Mouse (Mus musculus) urinary bladder, postnatal 14 days (tissue): ENCODE data around the gene Nfic.

ENCODE experiments used
- DNase-seq: peaks from one replicate; pipeline ENCODE4 v3.0.0; 2021; ENCODE audit warnings: low spot score

The Nfic gene

DNA sequence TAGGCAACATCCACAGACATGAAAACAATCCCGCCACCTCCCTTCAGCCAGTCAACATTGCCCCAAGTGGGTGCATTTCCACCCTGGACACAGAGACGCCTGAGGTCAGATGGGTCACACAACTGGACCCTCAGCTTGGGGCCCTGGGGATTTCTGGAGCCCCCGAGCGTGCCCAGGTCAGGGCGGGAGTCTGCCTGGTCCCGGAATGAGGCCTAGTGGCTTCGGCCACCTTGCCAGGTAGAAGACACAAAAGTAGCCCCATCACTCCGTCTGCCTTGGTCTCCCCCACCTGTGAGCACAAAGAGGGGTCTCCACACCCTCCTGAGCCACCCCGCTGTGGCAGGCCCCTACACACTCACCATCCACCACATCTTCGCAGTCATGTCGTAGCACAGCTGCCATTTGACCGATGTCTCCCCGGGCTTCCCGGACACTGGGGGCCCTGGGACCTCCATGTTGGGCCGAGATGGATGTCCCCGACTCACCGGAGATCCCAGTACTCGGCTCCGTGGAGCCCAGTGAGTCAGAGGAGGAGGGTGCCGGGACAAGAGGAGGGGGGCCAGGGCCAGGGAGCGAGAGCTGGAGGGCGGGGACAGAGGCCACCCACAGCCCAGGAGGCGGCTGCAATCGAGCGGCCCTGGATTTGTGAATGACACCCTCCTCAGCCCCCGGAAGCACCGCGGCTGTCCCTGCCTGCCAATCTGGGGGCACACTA, at the start of gene Nfic:
Gene Nfic (minus strand): TSS at position 455 of the 715 bp plus-strand sequence.
- no peak for DNase-seq

DNA sequence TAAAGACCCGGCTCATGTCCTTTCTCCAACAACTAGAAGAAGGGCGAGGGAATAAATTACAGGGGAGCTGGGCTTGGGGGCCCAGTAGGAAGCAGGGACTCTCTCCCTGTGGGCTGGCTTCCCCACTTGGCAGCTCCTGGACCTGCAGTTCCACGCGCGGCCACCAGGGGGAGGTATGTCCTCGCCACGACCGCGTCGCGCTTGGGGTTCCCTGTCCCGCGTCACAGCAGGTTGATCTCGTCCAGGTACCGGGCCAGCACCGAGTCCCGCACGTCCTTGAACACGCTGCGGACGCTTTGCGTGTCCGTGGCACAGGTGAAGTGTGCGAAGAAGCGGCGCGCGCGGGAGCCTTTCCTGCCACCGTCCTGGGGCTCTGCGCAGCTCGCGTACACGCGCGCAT, 47.2 kb upstream of the Nfic start:
- peak; percentile 90 for DNase-seq

DNA sequence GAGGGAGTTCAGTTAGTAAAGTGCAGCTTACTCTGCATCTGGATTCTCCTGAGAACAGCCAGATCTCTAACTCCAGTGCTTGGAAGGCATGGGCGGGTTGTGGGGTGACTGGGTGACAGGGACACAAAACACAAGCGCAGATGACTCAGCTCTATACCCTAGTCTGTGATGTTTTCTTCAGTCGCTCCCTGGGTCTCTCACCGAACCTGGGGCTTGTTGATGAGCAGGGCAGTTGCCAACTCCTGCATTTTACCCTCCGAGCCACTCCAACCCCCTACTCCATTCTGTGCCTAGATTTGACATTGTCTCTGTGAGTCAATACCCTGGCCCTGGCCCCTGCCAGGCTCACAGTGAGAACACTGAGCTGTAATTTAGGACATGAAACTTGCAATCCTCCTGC, 46.4 kb upstream of the Nfic start:
- DNase-seq: no peak

DNA sequence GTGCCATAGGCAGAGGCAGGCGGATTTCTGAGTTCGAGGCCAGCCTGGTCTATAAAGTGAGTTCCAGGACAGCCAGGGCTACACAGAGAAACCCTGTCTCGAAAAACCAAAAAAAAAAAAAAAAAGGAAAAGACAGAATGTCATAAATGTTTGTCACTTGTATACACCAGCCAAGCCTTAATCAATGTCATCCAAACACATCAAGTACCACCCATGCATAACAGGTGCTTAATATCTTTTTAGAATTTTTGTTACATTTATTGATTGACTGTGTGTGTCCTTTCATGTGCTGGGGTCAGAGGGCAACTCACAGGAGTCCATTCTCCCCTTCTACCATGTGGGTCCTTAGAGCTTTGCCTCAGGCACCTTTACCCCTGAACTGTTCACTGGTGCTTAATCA, 44.6 kb upstream of the Nfic start, which contains the start of gene S1pr4:
Gene S1pr4 (minus strand): TSS at position 101 of the 400 bp plus-strand sequence.
- DNase-seq: no peak

DNA sequence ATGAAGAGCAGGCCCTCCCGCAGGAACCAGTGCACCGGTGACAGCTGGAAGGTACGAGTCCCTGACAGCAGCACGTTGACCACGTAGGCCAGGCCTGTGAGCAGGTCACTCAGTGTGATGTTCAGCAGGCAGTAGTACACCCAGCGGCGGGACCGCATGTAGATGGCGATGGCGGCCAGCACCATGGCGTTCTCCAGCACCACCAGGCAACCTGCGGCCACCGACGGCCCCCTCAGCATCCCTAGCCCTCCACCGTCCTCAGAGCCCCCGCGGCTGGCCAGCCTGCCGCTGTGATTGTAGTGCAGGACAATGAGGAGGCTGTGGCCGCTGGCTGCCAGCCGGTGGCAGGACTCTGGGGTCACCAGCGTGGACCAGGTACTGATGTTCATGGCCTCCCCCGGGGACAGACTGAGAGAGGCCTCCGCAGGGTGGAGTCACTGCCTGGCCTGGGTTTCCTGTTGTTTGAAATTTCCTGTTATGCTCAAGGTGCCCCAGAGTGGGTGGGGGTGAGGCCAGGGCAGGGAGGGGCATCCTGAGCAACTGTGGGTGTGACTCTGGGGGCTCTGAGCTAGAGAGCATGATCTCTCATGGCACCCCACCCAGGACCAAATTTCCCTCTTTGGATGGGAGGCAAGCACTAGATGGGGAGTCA, 43.9 kb upstream of the Nfic start:
- DNase-seq: no peak

DNA sequence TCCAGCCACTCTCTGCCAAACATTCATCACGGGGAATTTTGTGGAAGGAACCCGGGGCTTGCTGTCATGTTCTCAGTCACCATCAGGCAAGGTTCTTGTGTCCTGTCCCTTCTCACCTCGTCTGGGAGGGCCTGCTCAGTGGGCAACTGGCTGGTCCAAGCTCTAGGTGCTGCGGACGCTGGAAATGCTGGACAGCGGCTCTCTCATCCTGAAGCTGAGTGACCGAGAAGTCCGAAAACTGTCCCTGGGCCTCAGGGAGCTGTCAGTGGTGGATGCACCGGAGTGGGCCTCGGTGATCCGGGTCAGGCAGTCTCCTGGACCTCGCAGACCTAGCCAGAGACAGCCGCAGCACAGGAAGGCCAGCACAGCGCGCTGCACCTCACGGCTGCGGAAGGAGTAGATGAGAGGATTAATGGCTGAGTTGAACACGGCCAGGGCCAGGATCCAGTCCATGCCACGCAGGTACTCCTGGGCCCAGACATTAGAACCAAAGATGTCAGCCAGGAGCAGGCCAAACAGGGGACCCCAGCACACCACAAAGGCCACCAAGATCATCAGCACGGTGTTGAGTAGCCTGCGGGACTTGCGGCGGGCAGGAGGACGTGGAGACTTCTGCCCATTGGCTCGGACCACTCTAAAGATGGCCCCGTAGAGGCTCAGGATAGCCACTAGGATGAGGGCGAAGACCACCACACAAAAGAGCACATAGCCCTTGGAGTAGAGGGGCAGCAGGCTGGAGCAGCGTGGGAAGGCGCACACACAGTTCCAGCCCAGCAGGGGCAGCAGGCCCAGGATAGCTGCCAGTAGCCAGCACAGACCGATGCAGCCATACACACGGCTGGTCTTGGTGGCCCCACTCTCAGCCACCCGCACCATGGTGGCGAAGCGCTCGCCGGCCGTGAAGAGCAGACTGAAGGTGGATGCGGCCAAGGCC, 43.1 kb upstream of the Nfic start:
- no peak for DNase-seq

DNA sequence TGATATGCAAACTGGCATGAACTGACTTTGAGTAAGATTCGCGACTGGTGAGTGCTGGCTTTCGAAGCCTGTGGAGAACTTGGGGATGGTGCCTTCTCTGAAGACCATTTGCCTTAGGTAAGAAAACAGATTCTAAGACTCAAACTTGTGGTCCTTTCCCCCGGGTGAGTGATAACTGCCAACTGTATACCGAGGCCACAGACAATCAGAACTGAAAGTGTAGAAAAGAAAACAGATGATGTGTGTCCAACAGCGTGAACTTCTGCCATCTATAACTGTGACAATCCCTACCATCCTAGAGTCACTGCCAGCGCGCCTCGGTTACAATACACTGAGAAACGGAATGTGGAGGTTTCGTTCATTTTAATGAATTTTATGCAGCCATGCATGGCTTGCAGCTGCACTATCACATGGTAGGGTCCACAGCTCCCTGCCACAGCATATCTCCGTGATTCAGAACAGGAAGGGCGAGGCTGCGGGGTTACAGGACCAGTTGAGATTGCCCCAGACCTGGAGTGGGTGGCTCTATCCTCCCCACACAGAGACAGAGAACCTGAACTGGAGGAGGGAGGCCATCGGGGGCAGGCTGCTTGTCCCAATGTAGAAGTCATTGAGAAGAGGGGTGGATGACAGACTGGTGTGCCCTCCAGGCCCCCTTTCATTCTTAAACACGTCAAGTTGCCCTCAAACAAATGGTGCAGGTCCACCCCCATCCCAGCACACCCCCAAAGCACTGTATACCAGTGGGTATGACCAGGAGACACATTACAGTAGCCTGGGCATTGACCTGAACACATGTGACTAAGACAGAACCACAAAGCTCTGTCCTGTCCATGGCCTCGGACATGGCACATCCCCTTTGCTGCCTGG, 42.2 kb upstream of the Nfic start:
- DNase-seq: no peak

DNA sequence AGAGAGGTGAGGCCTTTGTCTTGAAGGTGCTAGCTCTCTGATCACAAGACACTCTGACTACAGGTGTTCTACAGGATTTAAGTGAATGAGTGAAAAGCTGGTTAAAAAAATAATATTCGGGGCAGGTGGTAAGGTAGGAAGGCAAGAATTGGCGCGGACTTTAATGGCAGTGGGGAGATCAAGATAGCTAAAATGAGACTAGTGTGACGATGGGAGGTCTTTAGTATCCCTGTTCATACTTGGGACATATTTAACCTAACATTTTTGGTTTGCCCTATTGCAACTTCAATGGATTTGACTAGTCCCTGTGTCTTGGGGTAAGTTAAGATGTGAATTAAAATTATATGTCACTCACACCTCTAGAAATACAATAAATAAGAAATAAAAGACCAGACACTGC, 41.5 kb upstream of the Nfic start:
- no peak for DNase-seq

DNA sequence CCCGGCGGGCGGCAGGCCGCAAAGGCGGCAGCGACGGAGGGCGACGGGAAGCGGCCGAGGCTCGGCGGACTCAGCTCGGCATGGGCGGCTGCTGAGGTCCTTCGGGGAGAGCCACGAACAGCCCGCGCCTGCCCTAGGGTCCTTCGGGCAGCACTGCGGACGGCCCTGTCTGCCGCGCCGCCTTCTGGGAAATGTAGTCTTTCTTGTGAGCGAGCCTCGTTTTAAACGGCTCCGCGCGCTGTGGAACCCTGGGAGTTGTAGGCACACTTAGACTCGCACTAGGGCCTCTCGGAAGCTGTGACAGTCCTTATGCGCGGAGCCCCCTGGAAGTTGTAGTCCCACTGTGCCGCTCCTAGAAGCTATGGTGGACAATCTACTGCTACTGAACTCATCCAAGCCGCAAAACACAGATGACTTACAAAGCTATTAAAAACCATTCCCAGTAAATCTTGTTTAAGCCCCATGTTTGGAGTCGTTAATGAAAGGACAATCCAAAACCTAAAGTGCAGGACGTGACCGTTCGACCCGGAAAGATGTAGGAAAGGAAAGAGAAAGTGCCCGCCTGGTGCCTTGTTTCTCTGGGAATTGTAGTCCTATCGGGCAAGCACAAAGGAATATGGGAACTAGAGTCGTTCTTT, 40.9 kb upstream of the Nfic start, which contains the start of gene Ncln:
Gene Ncln (minus strand): TSS at position 129 of the 638 bp plus-strand sequence.
- DNase-seq: peak; percentile 99

DNA sequence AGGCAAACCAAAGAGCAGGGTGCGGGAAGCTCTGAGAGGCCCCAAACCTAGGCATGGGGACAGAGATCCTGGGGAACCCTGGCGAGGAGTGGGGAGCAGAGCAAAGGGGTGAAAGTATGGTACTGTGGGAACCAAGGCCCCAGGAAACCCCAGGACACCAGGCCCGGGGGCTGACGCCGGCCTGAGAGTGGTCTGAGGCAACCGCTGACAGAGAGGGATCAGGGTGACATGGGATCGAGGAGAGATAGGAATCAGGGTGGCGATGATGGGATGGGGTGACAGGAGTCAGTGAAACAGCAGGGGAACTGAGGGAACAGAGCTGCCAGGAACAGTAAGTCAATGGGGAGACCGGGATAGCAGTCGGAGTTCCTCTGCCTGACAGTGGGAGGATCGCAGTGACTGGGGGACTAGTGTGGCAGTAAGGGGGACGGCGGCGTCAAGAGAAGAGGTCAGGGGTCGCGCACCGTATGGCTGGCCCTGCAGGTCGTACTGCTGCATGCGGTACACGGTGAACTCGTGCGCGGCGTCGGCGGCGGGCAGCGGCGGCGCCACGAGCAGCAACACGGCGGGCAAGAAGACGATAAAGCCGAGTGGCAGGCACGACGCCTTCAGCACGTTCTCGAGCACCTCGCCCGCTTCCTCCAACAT, 40.3 kb upstream of the Nfic start:
- no peak for DNase-seq

DNA sequence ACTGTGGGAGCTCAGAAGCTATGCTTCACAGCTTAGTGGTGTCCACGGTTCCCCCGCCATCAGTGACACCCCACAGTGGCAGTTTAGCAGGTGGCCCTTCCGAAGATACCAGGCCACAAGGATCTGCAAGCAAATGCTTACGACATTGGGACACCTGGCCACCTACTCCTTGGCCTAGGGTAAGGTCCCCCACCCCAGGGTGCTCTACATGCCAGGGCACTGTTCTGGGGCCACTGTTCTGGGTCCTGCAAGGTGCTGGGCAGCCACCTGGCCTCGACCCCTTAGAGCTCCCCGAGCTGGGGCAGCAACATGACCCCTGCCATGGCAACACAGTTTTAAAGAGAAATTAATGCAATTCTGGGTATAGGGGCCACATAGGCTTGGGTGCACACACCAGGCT, 39.7 kb upstream of the Nfic start:
- no peak for DNase-seq

DNA sequence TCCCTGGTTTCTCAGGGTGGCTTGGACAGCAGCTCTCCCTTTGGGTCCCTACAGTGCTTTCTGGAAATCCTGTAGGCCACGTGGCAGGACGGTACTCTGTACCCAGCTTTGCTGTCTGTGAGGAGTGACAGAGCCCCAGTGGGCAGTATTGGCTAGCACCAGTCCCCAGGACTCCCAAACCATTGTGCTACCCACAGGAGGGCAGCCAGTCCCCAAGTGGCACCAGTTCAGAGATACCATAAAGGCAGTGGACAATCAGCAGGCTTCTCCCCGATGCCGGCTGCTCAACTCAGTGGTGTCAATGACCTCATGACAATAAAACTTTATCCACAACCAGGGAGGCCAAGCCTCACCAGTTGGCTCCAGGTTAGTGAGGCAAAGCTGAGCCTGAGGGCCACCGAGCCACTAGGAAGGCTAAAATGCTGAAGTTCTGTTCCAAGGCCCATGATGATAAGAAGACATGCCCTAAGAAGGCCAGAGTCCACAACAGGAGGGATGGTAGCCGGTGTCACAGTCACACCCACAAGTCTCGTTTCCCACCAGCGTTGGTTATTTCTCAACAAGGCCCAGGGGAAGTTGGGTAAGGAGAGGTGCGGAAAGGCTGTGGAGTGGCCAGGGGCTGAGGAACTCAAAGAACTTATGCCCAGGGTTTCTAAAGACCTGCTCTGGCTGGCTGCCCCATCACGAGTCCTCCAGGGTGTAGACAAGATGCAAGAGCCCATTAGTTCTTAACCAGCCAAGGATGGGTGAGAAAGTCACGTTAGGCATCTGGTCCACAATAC, 39.0 kb upstream of the Nfic start:
- DNase-seq: no peak

DNA sequence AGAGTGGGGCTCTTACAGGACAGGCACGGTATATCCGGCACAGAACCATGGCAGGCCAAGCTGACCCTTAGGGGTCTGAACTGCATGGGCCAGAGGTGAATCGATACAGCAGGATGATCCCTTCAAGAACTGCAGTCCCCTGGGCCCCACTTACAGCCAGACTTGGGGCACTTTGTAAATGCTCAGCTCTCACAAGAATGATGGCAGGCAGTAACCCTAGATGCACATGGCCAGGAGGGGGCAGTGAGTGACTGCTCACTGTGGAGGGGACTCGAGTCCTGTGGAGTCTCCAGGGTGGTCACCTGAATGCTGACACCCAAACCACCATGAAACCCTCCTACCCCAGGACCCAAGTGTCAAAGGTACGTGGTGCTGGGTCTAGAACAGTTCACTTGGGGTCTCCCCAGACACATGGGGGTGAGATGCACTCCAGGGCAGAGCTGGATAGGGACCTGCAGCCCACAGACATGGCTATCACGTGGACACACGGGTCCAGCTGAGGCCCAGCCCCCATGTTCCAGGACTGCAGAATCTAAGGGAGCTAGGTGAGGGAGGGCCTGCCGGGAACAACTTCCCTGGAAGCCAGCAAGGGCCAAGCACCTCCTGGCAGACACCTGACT, 38.3 kb upstream of the Nfic start:
- DNase-seq: no peak

DNA sequence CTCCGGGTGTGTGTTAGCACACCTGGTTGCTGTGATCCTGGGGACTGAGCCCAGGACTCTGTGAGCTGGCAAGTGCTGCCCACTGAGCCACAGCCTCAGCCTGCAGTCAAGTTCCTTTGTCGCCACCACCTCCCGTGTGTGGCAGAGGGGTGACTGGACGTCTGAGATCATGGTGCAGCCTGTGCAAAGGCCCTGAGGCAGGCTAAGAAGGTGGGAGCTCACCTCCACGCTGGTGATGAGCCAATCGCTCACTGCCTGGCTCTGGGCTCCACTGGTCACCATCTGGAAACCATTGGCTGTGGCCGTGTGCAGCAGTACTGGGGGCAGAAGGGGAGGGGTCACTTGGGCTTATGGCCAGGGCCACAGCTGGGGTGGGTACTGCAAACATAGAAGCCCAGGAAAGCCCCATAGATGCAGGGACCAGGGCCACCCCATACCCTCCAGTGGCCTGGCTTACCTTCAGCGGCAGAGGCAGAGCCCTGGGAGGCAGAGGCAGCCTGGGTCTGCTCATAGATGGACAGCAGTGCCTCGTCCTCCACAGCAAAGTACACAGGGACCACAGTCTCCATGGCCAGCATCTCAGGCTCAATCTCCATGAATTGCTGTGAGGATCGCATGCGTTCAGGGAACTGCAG, 37.3 kb upstream of the Nfic start:
- DNase-seq: no peak

DNA sequence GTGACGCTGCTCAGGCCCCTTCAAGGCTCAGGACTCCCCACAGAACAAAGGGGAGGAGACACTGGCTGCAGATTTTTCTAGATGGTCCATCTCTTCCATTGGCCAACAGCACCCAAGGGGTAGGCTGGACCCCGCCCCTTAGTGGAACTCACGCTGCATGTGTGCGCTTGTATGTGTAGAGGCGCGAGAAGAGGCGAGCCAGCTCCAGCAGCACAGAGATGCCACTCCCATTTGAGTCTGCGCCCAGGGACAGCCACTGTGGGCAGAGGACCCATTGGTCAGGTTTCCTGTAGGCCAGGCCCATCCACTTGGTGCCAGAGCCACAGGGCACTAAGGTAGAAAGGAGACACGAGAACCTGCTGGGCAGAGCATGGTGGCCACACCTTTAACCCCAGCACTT, 35.6 kb upstream of the Nfic start:
- no peak for DNase-seq

DNA sequence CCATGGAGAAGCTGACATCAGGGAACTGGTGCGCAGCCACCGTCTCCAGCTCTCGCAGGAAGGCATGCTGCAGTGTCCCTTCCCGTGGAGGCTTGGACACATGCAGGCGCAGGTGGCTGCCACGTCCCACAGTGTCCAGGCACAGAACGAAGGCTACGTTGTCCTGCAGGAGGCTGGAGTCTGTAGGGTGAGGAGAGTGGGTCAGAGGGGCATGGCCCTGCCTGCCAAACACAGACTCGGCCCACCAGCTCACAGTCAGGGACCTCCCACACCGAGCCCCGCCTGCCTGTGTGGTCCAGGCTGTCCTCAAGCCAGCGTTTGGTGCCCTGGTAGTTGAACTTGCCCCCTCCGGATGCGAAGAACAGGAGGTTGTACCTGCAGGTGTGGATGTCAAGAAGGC, 34.5 kb upstream of the Nfic start:
- no peak for DNase-seq

DNA sequence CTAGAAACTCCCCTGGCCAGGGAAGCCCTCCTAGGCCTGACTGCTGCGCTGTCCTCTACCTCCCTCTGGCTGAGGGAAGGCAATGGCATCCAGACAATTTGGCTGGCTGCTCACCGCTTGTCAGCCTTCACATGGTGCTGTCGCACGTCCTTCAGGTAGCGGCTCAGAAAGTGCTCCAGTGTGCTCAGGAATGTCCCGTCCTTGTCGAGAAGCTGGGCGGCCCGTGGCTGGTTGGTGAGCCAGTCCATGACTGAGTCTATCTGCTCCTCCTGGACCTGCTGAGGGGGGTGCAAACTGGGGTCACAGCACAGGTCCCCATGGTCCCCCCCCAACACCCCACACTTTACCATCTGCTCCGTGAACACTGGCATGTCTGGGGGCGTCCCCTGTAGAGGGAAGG, 32.6 kb upstream of the Nfic start:
- DNase-seq: no peak

DNA sequence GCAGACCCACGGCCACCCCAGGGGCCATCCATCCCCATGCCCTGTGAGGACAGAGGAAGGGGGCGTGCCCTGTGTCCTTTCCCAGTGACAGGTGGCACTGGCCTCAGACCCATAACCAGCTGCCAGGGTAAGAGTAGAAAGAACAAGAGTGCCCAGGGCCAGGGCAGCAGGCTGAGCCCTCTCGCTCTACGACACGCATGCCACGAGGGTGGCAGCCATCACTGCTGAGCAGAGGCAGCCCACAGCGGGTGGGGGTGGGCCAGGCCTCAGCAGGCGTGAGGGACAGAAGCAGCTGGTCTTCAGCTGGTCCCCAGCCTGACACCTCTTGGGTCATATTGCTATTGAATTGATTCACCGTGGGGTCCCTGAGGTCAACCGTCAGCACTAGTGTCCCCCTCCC, 31.1 kb upstream of the Nfic start:
- no peak for DNase-seq

DNA sequence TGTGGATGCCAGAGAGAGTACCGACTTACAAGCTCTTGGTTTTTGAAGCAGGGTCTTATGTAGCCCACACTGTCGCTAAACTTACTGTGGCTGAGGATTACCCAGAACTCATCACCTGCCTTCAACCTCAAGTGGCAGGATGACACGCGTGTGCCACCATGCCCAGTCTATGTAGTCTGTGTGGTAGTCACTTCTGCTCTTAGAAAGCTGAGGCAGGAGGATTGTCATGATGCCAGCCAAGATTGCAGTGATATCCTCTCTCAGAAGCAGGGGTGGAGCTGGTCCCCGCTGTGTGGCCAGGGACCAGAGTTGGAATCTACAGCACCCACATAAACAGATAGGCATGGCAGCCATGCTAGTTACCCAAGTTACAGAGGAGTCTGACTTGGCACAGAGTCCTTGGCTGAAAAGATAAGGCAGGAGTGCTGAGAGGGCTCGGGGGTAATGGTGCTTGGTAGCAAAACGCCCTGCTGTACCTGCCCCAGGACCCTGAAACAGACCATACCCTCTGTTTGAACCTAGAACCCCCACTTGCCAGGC, 30.1 kb upstream of the Nfic start:
- no peak for DNase-seq
